Mouse (Mus musculus): ENCODE results near the gene Chmp5.
A peak's percentile ranks its signal among the peaks of the same experiment; 100 is the strongest.

Gene Chmp5

GRCm38 (mm10) chr4:40948160-40948708, at the start of gene Chmp5, which contains the start of gene Bag1:
Gene Chmp5, plus strand, starts transcription at chr4:40948407.
Gene Bag1, minus strand, starts transcription at chr4:40948294.
- Histone ChIP-seq H3K36me3 (ENCODE audit: control insufficient read depth, insufficient read depth, low read length, poor library complexity, severe bottlenecking) (peaks cover 5% of the 10 kb centered on the region; the same call in 1 of the 2 replicates), H3K27me3 (ENCODE audit: control insufficient read depth, insufficient read depth, low read length, poor library complexity, severe bottlenecking) (no peaks in the 10 kb centered on the region)
- DNase-seq (ENCODE audit: low read depth, low spot score): peak; percentile 97

DNA sequence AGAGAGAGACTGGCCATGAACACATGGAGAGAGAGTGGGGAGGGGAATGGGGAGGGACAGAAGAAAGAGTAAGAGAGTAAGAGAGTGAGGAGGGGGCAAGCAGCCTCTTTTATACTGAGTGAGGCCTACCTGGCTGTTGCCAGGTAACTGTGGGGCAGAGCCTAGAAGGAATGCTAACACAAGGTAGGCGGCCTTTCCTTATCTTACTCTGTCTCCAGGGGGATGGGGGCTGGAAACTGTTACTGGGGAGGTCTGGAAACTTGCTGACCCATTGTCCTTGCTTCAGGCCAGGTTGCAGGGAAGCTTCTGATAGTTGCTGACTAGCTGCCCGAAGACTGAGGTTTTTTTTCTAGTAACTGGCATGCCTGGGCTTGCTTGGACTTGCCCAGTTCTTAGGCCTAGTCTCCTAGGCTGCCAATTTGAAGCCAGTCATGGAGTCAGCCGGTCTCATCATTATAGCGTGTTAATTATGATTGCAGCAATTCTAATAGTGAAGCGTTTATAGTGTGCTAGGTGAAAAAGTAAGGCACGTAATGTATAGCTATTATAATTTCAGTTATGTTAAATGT, 49.6 kb upstream of the Chmp5 start:
- DNase-seq (ENCODE audit: low read depth, low spot score): no peak
- no peaks in the 10 kb centered on the region for H3K36me3 ChIP-seq (ENCODE audit: control insufficient read depth, insufficient read depth, low read length, poor library complexity, severe bottlenecking)
- H3K27me3 ChIP-seq (ENCODE audit: control insufficient read depth, insufficient read depth, low read length, poor library complexity, severe bottlenecking): no peaks in the 10 kb centered on the region

GRCm38 (mm10) chr4:40899264-40899663, 48.9 kb upstream of the Chmp5 start:
- no peaks in the 10 kb centered on the region for H3K36me3 ChIP-seq (ENCODE audit: control insufficient read depth, insufficient read depth, low read length, poor library complexity, severe bottlenecking)
- no peak for DNase-seq (ENCODE audit: low read depth, low spot score)
- no peaks in the 10 kb centered on the region for H3K27me3 ChIP-seq (ENCODE audit: control insufficient read depth, insufficient read depth, low read length, poor library complexity, severe bottlenecking)

DNA sequence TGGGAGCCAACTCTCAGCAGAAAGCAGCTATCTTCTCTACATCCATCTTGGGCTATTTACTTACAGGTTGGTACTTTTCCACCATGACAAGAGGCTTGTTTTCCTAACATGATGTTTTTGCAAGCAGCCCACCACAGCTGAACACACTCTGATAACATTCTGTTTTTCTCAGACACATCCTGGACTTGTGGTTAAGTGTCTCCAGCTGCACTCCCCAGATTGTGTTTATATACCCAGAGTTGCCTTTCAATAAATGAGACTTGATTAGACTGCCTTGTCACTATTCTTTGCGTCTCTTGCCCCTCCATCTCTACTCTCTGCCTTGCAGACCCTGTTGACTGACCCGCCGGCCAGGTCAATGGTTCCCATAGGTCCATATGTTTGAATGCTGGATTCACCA, 48.1 kb upstream of the Chmp5 start:
- DNase-seq (ENCODE audit: low read depth, low spot score): no peak
- no peaks in the 10 kb centered on the region for H3K27me3 ChIP-seq (ENCODE audit: control insufficient read depth, insufficient read depth, low read length, poor library complexity, severe bottlenecking)
- no peaks in the 10 kb centered on the region for H3K36me3 ChIP-seq (ENCODE audit: control insufficient read depth, insufficient read depth, low read length, poor library complexity, severe bottlenecking)

DNA sequence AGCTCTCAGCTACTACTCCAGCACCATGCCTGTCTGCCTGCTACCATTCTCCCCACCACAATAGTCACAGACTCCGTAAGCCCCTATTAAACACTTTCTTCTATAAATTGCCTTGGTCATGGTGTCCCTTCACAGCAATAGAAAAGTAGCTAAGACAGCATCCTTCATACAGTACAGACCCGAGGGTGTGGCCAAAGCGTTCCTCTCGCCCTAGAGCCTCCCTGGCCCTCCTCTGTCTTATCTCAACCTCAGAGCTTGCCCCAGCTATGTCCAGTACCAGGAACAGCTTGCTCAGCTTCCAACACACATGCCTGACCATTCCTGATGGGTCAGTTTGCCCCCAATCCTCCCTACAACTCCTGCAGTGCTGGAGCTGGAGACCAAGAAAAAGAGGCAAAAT, 47.6 kb upstream of the Chmp5 start:
- Histone ChIP-seq H3K27me3 (ENCODE audit: control insufficient read depth, insufficient read depth, low read length, poor library complexity, severe bottlenecking) (no peaks in the 10 kb centered on the region), H3K36me3 (ENCODE audit: control insufficient read depth, insufficient read depth, low read length, poor library complexity, severe bottlenecking) (no peaks in the 10 kb centered on the region)
- no peak for DNase-seq (ENCODE audit: low read depth, low spot score)

DNA sequence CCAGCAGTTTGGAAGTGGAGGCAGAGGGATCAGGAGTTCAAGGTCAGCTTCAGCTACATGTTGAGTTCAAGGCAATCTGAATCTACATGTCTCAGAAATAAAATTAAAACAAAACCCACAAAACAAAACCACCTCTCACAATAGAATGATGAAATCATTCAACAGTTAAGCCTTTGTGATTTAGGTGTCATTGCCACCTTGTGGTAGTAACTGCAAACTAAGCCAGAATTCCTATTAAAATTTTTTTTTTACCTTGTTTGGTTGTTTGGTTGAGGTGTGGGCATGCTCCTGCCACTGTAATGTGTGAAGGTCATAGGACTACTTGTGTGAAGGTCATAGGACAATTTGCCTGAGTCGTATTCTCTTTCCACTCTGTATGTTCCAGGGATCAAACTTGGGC, 41.9 kb upstream of the Chmp5 start:
- H3K27me3 ChIP-seq (ENCODE audit: control insufficient read depth, insufficient read depth, low read length, poor library complexity, severe bottlenecking): no peaks in the 10 kb centered on the region
- no peaks in the 10 kb centered on the region for H3K36me3 ChIP-seq (ENCODE audit: control insufficient read depth, insufficient read depth, low read length, poor library complexity, severe bottlenecking)
- DNase-seq (ENCODE audit: low read depth, low spot score): peak; percentile 73

DNA sequence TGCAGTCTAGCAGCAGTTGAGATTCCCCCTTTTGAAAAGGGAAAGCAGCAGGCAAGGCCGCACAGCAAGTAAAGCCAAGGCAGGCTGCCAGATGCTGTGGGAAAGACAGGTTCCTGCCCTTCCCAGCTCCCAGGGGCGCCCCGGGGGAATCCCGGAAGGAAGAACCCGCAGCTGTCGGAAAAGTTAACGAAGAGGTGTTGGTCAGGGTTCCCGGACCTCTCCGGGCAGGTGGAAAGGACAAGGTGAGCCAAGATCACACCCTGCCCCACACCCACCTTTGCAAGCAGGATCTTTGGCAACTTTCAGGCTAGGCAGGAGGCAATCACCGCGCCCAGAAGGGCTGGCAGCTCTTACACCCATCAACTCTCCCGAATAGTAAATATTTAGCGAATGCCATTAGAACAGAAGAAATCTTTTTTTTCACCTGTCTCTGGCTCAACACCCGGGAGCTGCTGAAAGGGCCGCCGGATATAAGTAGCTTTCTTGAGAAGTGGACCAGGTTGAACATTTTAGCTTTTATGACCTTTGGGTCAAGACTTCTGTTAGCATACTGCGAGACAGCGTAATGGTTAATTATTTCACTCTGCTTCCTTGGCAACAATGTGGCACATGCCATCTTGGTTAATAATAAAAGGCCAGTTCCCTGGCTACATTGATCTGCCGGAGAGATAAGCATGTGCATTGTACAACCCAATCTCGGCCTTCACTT, 39.8 kb upstream of the Chmp5 start:
- Histone ChIP-seq H3K36me3 (ENCODE audit: control insufficient read depth, insufficient read depth, low read length, poor library complexity, severe bottlenecking) (no peaks in the 10 kb centered on the region), H3K27me3 (ENCODE audit: control insufficient read depth, insufficient read depth, low read length, poor library complexity, severe bottlenecking) (no peaks in the 10 kb centered on the region)
- no peak for DNase-seq (ENCODE audit: low read depth, low spot score)

GRCm38 (mm10) chr4:40914287-40914867, 33.8 kb upstream of the Chmp5 start:
- DNase-seq (ENCODE audit: low read depth, low spot score): no peak
- Histone ChIP-seq H3K27me3 (ENCODE audit: control insufficient read depth, insufficient read depth, low read length, poor library complexity, severe bottlenecking) (no peaks in the 10 kb centered on the region), H3K36me3 (ENCODE audit: control insufficient read depth, insufficient read depth, low read length, poor library complexity, severe bottlenecking) (no peaks in the 10 kb centered on the region)

DNA sequence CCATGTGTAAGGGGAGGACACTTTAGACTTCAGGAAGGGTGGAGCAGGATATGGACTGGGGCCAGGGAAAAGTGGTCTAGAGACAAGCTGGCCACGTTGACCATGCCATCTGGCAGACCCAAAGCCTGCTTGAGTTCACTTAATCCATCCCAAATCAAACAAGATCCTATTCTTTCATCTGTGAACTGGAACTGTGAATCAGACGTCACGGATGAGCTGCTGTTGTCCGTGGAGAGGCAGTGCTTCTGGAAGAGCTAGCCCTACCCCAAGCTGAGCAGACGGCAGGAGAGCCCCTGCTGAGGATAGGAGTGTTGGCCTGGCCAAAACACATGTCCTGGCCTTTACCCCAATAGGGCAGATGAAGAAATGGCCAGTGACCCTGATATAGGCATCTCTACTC, 32.3 kb upstream of the Chmp5 start:
- Histone ChIP-seq H3K27me3 (ENCODE audit: control insufficient read depth, insufficient read depth, low read length, poor library complexity, severe bottlenecking) (no peaks in the 10 kb centered on the region), H3K36me3 (ENCODE audit: control insufficient read depth, insufficient read depth, low read length, poor library complexity, severe bottlenecking) (no peaks in the 10 kb centered on the region)
- no peak for DNase-seq (ENCODE audit: low read depth, low spot score)

DNA sequence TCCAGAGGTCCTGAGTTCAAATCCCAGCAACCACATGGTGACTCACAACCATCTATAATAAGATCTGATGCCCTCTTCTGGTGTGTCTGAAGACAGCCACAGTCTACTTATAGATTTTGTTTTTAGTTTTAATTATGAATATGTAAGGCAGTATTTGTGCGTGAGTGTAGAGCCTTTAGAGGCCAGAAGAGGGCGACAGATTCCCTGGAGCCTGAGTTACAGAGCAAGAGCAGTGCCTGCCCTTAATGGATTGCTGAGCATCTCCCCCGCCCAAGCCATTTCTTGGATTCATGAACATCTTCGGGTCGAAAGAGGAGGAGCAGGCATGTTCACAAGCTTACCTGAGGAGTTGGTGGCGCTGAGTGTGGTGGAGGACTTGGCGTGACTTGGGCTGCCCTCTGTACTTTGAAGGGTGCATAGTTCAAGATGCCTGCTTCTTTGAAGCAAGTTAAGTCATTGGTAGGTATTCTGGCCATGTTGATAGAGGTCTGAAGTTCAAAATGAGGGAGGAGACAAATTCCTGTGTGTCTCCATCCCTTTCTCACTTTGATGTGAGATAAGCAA, 31.5 kb upstream of the Chmp5 start:
- DNase-seq (ENCODE audit: low read depth, low spot score): no peak
- H3K36me3 ChIP-seq (ENCODE audit: control insufficient read depth, insufficient read depth, low read length, poor library complexity, severe bottlenecking): no peaks in the 10 kb centered on the region

GRCm38 (mm10) chr4:40919785-40920184, 28.4 kb upstream of the Chmp5 start, which contains the start of gene Spink4:
Gene Spink4, plus strand, starts transcription at chr4:40920052.
- DNase-seq (ENCODE audit: low read depth, low spot score): no peak
- no peaks in the 10 kb centered on the region for H3K27me3 ChIP-seq (ENCODE audit: control insufficient read depth, insufficient read depth, low read length, poor library complexity, severe bottlenecking)
- no peaks in the 10 kb centered on the region for H3K36me3 ChIP-seq (ENCODE audit: control insufficient read depth, insufficient read depth, low read length, poor library complexity, severe bottlenecking)

More for the DNA sequence above, 31.5 kb upstream of the Chmp5 start:
- no peaks in the 10 kb centered on the region for H3K27me3 ChIP-seq (ENCODE audit: control insufficient read depth, insufficient read depth, low read length, poor library complexity, severe bottlenecking)

DNA sequence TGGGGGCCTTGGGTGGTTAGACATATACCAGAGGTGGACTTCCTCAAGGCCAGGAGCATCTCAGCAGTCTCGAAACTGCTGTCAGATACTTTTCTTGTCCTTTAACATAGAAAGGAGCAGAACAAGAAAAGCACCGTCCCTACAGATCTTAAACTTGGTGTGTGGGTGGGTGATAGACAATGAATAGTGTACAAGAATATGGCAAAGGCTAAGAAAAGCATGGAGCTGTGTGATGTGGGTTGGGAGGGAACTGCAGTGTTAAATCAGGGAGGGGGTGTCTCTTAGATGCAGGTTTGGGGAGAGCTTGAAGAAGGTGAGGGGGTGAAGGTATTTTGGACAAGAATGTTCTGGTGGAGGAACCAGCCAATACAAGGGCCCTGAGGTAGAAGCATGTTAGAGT, 27.6 kb upstream of the Chmp5 start:
- Histone ChIP-seq H3K36me3 (ENCODE audit: control insufficient read depth, insufficient read depth, low read length, poor library complexity, severe bottlenecking) (no peaks in the 10 kb centered on the region), H3K27me3 (ENCODE audit: control insufficient read depth, insufficient read depth, low read length, poor library complexity, severe bottlenecking) (no peaks in the 10 kb centered on the region)
- DNase-seq (ENCODE audit: low read depth, low spot score): no peak

- Histone ChIP-seq H3K27me3 (ENCODE audit: control insufficient read depth, insufficient read depth, low read length, poor library complexity, severe bottlenecking) (no peaks in the 10 kb centered on the region), H3K36me3 (ENCODE audit: control insufficient read depth, insufficient read depth, low read length, poor library complexity, severe bottlenecking) (no peaks in the 10 kb centered on the region)
- DNase-seq (ENCODE audit: low read depth, low spot score): no peak
Observed at GRCm38 (mm10) chr4:40921288-40921687, 26.9 kb upstream of the Chmp5 start.

GRCm38 (mm10) chr4:40923087-40923651, 25.0 kb upstream of the Chmp5 start:
- no peaks in the 10 kb centered on the region for H3K27me3 ChIP-seq (ENCODE audit: control insufficient read depth, insufficient read depth, low read length, poor library complexity, severe bottlenecking)
- H3K36me3 ChIP-seq (ENCODE audit: control insufficient read depth, insufficient read depth, low read length, poor library complexity, severe bottlenecking): no peaks in the 10 kb centered on the region
- DNase-seq (ENCODE audit: low read depth, low spot score): no peak

DNA sequence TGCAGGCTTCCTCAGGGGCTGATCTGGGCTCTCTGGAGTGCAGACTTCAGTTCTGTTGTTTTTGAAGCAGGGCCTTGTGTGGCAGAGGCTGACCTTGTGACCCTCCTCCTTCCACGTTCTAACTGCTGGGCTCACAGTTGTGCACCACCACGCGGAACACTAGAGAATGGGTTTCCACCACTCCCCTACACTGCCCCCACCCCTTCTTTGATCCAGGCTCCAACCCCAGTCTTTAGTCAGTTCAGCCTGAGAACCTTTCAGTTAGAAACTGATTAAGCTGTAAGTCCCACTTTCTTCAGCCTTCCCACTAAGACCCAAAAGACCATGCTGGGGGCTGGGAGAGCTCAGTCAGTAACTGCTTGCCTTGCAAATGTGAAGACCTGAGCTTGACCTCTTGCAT, 22.6 kb upstream of the Chmp5 start:
- Histone ChIP-seq H3K27me3 (ENCODE audit: control insufficient read depth, insufficient read depth, low read length, poor library complexity, severe bottlenecking) (no peaks in the 10 kb centered on the region), H3K36me3 (ENCODE audit: control insufficient read depth, insufficient read depth, low read length, poor library complexity, severe bottlenecking) (no peaks in the 10 kb centered on the region)
- no peak for DNase-seq (ENCODE audit: low read depth, low spot score)

Measured in splenic B cell, adult 2 months (primary cell).